ENCODE assay signal across 8 mouse cellular contexts in the genomic region with DNA sequence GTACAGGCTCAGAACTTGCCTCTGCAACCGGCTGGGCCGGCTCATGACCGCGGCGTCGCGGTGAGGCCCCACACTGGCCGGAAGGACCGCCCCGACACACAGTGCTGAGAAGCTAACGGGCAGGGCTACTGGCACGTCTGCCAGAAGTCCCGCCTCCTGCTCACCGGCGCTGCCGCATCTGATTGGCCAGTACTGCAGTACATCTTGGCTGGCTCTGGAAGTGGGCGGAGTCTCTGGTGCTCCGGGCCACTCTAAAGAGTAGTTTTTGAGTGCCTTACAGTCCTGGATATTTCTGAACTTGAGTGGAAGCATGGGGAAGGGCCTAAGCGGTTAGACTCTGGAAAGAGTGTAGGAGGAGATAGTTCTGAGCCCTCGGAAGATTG. TPM values are rescaled to one million over a fixed set of nuclear protein-coding genes. Genes with fewer than 3 reads are reported as not detected.
DNase-seq lines count a peak whose midpoint lies in the region; ATAC-seq lines count a peak whose summit lies in the region.

No protein-coding gene starts in this region.

- H3K4me2 ChIP-seq in hindbrain, embryonic 12.5 days (replicated peaks) = peak overlapping the region; percentile 76

- DNase-seq in Muller cell, postnatal 12 days (ENCODE audit: inconsistent ontology term) = peak; percentile 95
- DNase-seq in cerebellum, adult 9-11 months = peak; percentile 99
- DNase-seq in frontal cortex, adult 2 months (ENCODE audit: extremely low spot score in 1 of 2, low spot score in 1 of 2) = peak; percentile 94 to 97
- DNase-seq in layer of hippocampus, postnatal 14 days (ENCODE audit: low spot score in 2 of 2) = peak; percentile 92 to 98
- DNase-seq in lung, postnatal 14 days = peak; percentile 98
- DNase-seq in retina, adult 2 months (ENCODE audit: low read depth, low spot score) = peak; percentile 88
- DNase-seq in thymus, postnatal 36 days = peak; percentile 95 to 97

- under 1% methylated on average over 20 of the region's 20 CpGs for WGBS in hindbrain, embryonic 12.5 days

- peak overlapping the region; percentile 79 for H3K9ac ChIP-seq in hindbrain, embryonic 12.5 days

- peak overlapping the region; percentile 86 for H3K27ac ChIP-seq in hindbrain, embryonic 12.5 days

- no peaks in the 10 kb centered on the region for H3K36me3 ChIP-seq in hindbrain, embryonic 12.5 days

- peak; percentile 99 for ATAC-seq in hindbrain, embryonic 12.5 days (ENCODE audit: low FRiP score)

- H3K4me1 ChIP-seq in hindbrain, embryonic 12.5 days = peaks cover 16% of the 10 kb centered on the region

- H3K9me3 ChIP-seq in hindbrain, embryonic 12.5 days (replicated peaks) = 0 out of 2 replicates have a peak, but pooled peaks cover 4% of the 10 kb centered on the region

- peak overlapping the region; percentile 75 for H3K4me3 ChIP-seq in hindbrain, embryonic 12.5 days

- H3K27me3 ChIP-seq in hindbrain, embryonic 12.5 days = no peaks in the 10 kb centered on the region; the same call in 1 of the 2 replicates

RNA-seq across cellular contexts. Expression of a gene that starts 0.7 kb away (rescaled TPM):
- 0.34 and 0.66 TPM in 2 replicates for polyA plus RNA-seq in frontal cortex, adult 2 months (2012; rRNA removed)
- polyA plus RNA-seq in hindbrain, embryonic 12.5 days (2016; fragmentation: Nextera tagmentation; extraction: Ambion mirVana) = 0.33 and 0.49 TPM in 2 replicates
- total RNA-seq in layer of hippocampus, postnatal 14 days (2021) = under 1 TPM; 0.43 to 0.74 TPM

RNA-seq across cellular contexts. Expression of a gene that starts 1.4 kb away (rescaled TPM):
- polyA plus RNA-seq in frontal cortex, adult 2 months (2012; rRNA removed) = 16.9 and 19.2 TPM in 2 replicates
- 22.3 and 23.4 TPM in 2 replicates for polyA plus RNA-seq in hindbrain, embryonic 12.5 days (2016; fragmentation: Nextera tagmentation; extraction: Ambion mirVana)
- total RNA-seq in layer of hippocampus, postnatal 14 days (2021) = 1 to 10 TPM; 7.8 to 8.9 TPM

RNA-seq across cellular contexts. Expression of a gene that starts 7.7 kb away (rescaled TPM):
- polyA plus RNA-seq in frontal cortex, adult 2 months (2012; rRNA removed) = 27.6 and 29.9 TPM in 2 replicates
- 36.9 and 39.2 TPM in 2 replicates for polyA plus RNA-seq in hindbrain, embryonic 12.5 days (2016; fragmentation: Nextera tagmentation; extraction: Ambion mirVana)
- 1 to 10 TPM; 4.2 to 5.8 TPM for total RNA-seq in layer of hippocampus, postnatal 14 days (2021)

RNA-seq across cellular contexts. Expression of a gene that starts 13.8 kb away (rescaled TPM):
- polyA plus RNA-seq in frontal cortex, adult 2 months (2012; rRNA removed) = 132 TPM in 2 replicates
- 87.1 and 93.5 TPM in 2 replicates for polyA plus RNA-seq in hindbrain, embryonic 12.5 days (2016; fragmentation: Nextera tagmentation; extraction: Ambion mirVana)
- 10 to 100 TPM; 41.6 to 45.9 TPM for total RNA-seq in layer of hippocampus, postnatal 14 days (2021)

RNA-seq across cellular contexts. Expression of a gene that starts 30.7 kb away (rescaled TPM):
- 354 and 373 TPM in 2 replicates for polyA plus RNA-seq in frontal cortex, adult 2 months (2012; rRNA removed)
- 74.8 and 88.1 TPM in 2 replicates for polyA plus RNA-seq in hindbrain, embryonic 12.5 days (2016; fragmentation: Nextera tagmentation; extraction: Ambion mirVana)
- 100 to 1,000 TPM; 501 to 515 TPM for total RNA-seq in layer of hippocampus, postnatal 14 days (2021)

Comparison
In these comparisons a context has a peak if more than half of its experiments do, and no peak if none do; other contexts are left out.
1. Peak in every context shown above with its lines: DNase-seq, ATAC-seq, H3K4me3 ChIP-seq and H3K27ac ChIP-seq.